Mouse (Mus musculus) G1E-ER4 (cell line): Measurements from ENCODE around the gene Hnrnpul2. TPM values are rescaled to one million over a fixed set of nuclear protein-coding genes. Genes with fewer than 3 reads are reported as not detected.

Experiments used
- GATA1 ChIP-seq: IDR thresholded peaks from one replicate; pipeline ENCODE4 v1.8.0; 2012; ENCODE audit warnings: low read length, inconsistent platforms
- polyA plus RNA-seq: library from polyadenylated mRNA; stranded (reverse); fragments of >175 nt; gene quantifications from 2 replicates; pipeline ENCODE4 v1.2.3, GENCODE M21; 2012

Hnrnpul2 gene
- polyA plus RNA-seq, 1 experiment: 147 TPM

DNA sequence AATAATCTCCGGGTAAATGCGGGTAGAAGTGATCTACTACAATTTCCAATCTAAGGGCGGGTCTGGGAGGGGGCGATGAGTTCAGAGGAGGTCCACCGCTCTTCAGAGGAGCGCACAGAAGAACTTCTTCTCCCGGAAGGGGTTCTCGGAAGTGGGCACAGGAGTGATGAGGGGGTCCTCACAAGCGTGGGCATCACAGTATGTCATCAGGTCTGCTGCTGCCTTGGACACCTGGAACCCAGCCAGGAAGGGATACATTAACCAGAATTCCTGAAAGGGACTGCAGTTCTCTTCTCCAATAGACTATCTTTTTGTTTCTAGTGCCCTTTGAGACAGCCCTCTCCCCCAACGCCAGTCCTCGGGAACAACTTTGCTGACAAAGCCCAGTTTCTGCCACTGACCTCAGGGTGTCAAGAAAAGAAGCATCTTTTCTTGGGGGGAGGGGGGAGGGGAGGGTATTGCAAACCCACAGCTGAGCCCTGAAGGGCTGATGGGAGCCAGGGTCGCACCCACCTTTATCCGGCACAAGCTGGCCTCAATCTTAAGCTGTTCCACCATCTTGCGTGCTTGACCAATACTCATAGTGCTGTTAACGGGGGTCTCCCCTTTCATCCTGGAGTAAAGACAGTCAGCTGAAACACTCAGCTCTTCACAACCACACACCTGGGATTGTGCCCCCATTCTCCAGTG lies 18.4 kb downstream of the Hnrnpul2 start:
- no peak for TF ChIP-seq GATA1

DNA sequence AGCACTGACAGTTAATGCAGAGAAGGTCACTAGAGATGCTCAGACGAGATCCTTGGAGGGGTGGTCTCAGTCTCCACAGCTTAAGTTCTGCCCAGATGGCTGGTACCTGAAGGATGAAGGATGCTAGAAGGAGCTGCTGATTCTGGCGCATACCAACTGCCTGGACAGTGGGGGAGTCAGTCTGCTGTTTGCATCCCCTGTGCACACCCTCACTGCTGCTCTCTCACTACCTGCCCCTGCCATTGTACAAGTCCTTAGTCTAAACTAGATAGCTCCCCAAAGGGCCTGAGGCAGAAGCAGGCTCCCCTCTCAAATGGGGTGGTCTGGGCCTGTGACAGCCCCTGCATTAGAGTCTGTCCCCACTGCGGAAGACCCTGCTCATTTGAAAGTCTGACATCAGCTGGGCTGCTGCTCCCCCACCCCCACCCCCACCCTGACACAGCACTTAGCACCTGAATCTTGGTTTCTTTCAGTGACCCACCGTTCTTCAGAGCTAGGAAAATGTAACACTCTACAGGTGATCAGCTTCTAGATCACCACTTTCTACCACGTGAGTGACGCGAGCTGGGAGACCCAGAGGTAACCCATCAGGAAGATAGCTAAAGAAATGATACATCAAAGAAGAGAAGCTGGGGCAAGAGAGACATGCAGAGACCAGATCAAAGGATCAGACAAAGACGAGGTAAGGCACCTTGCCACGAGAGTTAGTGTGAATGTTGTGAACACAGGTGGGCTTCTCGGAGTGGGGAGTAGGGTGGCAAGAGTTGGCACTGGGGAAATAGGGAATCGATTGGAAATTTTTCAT lies 19.5 kb downstream of the Hnrnpul2 start, which contains the start of gene Gng3:
Gene Gng3 (minus strand): TSS at position 92 of the 805 bp plus-strand sequence.
- no peak for TF ChIP-seq GATA1

DNA sequence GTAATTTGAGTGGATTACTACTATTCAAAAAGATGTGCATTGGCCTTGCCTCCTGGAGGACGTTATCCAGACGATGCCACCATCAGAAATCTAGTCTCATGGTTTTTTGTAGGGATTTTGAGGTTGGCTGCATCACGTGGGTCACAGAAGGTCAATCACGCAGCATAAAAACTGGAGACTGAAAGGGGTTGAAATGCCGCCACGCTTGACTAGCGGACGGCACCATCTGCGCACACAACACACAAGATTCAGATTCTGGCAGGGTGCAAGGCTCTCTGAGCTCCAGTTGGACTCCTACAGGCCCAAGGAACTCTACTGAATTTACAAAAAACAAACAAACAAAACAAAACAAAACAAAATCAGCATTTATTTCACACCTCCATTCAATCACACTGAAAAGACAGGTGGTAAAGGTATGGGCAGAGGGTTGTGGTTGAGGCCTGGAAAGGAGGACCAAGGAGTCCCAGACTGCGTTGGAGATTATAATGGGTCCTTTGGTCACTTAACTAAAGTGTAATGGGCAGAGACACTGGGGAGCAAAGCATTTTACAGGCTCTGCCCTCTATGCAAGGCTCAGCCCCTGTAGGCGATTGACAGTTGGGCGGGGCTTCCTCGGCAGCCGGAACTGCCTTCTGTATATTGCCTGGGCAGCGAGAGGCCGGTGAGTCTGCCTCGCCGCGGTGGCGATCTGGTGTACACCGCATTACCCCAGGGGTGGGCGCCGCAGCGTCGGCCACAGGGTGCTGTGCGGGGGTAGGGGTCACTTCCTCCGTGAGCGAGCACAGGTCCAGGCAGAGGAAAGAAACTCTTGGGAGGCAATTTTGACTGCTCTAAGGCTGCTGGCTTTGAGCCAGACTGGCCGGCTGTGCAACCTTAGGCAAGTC lies 20.3 kb downstream of the Hnrnpul2 start:
- TF ChIP-seq GATA1: no peak

DNA sequence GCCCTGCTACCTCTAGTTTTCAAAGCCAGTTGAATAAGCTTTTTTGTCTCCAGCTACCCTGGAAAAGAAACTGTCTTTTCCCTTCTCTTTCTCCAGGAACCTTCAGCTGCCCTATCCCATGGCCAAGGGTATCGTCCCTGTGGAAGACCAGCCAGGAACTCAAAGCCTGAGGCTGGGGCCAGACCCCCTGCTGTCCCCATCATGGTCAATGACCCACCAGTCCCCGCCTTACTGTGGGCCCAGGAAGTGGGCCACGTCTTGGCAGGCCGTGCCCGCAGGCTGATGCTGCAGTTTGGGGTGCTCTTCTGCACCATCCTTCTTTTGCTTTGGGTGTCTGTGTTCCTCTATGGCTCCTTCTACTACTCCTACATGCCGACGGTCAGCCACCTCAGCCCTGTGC lies 21.2 kb downstream of the Hnrnpul2 start:
- no peak for TF ChIP-seq GATA1

DNA sequence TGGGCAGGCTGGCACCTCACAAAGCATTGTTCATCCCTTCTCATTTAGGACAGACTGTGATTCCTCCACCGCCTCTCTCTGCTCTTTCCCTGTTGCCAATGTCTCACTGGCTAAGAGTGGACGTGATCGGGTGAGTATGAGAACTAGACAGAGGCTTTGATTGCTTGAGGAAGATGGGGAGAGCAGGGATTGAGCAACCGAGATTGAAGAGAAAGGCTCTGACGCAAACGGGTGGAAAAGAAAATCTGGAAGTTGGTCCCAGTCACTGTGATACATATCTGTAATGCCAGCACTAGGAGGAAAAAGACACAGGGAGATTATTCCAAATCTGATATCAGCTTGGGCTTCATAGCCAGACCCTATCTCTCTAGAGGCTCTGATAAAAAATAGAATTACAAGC lies 23.2 kb downstream of the Hnrnpul2 start:
- TF ChIP-seq GATA1: no peak

DNA sequence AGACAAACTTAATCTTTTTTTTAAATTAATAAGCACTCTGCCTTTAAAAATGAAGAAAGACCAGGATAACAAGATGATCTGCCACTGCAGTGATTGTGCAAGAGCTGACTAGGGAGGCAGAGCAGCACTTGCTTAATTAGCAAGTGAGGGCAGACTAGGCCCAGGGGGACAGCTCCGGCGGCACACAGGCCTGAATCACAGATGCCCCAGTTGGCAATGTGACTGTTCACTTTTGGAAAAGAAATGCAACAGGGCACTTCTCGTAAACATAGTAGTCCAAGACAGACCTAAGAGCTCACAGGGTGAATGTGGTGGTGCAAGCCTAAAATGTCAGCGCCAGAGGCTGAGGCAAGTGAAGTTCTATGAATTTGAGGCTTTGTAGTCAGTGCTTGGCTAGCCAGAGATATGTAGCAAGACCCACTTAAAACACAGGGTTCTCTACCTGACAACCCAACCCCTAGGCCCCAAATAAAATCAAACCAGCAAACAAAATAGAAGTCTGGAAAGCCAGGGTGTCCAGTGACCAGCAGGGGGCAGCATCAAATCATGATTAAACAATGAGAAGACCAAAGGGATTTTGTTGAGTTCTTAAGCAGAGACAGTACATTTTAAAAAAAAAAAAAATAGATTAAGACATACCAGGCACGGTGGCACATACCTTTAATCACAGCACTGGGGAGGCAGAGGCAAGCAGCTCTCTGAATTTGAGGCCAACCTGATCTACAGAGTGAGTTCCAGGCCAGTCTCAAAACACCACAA lies 24.7 kb downstream of the Hnrnpul2 start:
- no peak for TF ChIP-seq GATA1

DNA sequence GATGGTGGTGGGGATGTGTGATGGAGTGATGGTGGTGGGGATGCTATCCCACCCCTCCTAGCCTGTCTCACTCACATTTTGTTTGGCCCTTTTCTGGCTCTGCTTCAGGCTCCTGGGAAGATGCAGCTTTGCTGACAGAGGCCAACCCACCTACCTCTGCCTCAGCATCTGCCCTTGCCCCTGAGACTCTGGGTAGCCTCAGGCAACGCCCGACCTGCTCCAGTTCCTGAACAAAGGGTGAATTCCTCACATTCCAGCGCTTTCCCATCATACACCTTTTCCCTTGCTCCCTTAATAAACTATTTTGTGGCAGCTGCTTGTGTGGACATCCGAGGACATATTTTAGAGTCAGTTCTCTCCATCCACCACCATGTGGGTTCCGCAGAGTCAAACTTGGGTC lies 28.5 kb downstream of the Hnrnpul2 start:
- no peak for TF ChIP-seq GATA1

DNA sequence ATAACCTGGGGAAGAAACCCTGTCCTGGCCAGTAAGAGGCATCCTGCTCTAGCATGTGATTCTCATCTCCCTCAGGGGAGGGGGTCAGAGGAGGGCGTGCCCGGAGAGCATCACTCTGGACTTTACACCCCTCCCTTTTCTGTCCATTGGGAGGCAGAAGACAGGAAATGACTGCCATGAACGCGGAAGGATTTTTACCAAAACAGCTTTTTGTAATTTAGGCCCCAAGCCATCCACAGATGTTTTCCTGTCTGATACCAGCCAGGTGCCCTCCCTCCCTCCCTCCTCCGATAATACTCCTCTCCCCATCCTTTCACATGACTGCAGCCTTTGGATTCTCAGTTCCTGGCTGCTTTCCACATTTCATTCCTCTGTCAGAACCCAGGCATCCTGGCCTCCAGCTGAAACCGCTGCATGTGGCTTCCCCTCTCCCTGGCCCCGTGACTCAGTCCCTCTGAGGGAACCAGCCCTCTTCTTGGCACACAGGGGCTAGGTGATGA lies 30.6 kb downstream of the Hnrnpul2 start, which contains the start of gene Lrrn4cl:
Gene Lrrn4cl (plus strand): TSS at position 367 of the 500 bp plus-strand sequence.
- no peak for TF ChIP-seq GATA1

DNA sequence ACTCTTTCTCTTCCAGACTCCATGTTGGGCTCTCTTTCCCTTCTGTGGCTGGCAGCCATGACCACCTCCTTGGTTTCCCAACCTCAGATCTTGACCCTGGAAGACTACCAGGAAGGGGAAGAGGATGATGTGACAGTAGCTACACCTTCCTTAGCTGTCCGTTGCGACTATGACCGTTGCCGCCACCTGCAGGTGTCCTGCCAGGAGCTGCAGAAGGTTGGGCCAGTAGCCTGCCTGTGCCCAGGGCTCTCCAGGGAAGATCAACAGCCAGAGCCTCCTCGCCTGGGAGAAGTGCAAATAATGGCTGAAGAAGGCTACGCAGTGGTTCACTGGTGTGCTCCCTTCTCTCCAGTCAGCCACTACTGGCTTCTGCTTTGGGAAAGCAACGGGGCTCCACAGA lies 31.8 kb downstream of the Hnrnpul2 start:
- no peak for TF ChIP-seq GATA1

DNA sequence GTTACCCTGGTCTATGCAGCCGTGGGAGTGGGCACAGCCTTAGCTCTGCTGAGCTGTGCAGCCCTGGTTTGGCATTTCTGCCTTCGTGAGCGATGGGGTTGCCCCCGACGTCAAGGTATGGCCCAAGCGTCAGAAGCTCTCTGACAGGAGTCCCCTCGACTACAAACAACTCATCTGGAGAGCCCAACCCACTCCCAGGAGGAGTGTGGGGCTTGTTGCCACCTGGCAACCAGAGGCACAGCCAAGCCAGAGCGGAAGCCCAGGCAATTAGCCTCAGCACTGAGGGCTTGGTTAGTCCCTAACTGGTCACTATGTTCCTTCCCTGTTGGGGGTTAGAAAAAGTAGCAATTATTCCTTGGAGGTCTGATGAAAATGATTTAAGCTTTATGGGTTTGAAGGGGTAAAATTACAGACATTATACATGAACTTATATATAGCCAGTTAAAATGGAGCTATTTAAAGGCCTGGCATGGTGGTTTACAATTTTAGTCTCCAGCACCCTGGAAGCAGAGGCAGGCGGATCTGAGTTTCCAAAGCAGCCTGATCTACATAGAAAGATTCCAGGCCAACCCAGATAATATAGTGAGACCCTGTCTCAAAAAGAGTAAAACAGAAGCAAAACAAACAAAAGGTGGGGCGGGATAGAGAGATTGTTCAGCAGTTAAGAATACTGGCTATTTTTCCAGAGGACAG lies 32.6 kb downstream of the Hnrnpul2 start:
- no peak for TF ChIP-seq GATA1

DNA sequence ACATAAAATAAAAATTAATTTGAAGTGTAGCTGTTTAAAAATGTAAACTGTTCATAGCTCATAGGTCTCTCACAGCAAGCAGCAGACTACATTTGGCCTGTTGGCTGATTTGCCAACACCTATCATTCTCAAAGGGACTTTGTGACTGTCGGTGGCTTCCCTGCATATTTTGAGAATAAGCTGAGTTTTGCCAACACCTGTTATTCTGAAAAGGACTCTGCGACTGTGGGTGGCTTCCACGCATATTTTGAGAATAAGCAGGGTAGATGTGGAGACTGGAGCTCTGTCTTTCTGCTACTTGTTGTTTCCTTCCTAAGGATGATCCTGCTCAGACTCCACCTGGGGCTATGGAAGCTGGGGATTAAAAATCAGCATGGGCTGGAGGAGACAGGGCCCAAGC lies 33.3 kb downstream of the Hnrnpul2 start:
- no peak for TF ChIP-seq GATA1

DNA sequence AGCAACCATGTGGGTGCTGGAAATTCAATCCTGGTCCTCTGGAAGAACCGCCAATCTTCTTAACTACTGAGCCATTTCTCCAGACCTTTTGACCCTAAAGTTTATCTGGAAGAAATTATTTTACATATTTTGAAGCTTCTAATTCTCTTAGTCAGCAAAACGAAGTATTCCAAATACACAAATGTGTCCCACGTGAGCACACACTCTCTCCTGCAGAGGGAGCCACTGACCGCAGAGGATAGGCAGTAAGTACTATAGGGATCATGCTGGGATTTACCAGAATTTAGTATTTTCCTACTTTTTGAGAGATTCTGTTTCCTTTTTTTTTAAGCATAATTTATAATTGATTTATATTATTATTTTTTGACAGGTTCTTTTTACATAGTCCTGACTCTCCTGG lies 37.9 kb downstream of the Hnrnpul2 start:
- no peak for TF ChIP-seq GATA1

DNA sequence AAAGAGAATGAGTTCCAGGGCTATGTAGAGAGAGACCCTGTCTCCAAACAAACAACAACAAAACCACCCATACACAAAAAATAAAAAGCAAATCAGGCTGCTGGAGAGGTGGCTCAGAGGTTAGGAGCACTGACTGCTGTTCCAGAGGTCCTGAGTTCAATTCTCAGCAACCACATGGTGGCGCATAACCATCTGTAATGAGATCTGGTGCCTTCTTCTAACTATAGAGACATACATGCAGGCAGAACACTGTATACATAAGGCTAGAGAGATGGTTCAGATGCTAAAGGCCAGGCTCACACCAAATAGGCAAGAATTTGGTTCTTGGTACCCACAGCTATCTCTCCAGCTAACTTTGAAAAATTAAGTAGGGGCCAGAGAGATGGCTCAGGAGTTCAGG lies 39.2 kb downstream of the Hnrnpul2 start:
- no peak for TF ChIP-seq GATA1

DNA sequence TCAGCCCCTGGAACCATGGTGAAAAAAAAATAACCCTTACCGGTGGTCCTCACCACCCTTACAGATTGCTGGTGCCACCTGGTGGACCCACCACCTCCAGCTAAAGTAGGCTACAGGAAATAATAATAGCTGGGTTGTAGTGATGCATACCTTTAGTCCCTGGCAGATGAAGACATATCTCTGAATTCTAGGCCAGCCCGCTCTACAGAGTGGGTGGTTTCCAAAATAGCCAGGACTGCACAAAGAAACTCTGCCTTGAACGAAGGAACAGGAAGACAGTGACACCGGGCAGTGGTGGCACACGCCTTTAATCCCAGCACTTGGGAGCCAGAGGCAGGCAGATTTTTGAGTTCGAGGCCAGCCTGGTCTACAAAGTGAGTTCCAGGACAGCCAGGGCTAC lies 44.5 kb downstream of the Hnrnpul2 start:
- no peak for TF ChIP-seq GATA1
